12 mouse cellular contexts compared by ENCODE assay signal in genomic region chr1:193082311-193082921, GRCm38 (mm10). TPM values are rescaled to one million over a fixed set of nuclear protein-coding genes. Genes with fewer than 3 reads are reported as not detected.
DNase-seq lines count a peak whose midpoint lies in the region; ATAC-seq and TF ChIP-seq lines count a peak whose summit lies in the region.
"Had no signal": no experiment of that assay in that cellular context is flagged by ENCODE, and none has a peak within 500 bp of the region (broad histone marks: within the 10 kb centered on the region; RNA-seq: fewer than 3 reads in every experiment).

No protein-coding gene starts in this region.

- H3K9me3 ChIP-seq in neural tube, embryonic 12.5 days, result no peaks in the 10 kb centered on the region
- no peaks in the 10 kb centered on the region for H3K9me3 ChIP-seq in hindbrain, embryonic 14.5 days (ENCODE audit: control insufficient read depth, low read length)
- H3K9me3 ChIP-seq in midbrain, postnatal 0 days (ENCODE audit: low read length), result no peaks in the 10 kb centered on the region
- H3K9me3 ChIP-seq: limb, embryonic 12.5 days had no signal

- DNase-seq in adrenal gland, postnatal 14 days, result peak; percentile 62
- no peak for DNase-seq in adrenal gland, adult 8-10 months
- DNase-seq in neural tube, embryonic 10.5 days (ENCODE audit: extremely low spot score, low spot score), result no peak
- peak; percentile 50 for DNase-seq in hindbrain, embryonic 14.5 days (ENCODE audit: low spot score)
- peak; percentile 58 for DNase-seq in midbrain, postnatal 0 days (ENCODE audit: low spot score)
- DNase-seq in cerebellum, adult 9-11 months, result no peak
- no peak for DNase-seq in spleen, adult 18-20 months
- DNase-seq: heart, postnatal 10 days had no signal

- no peaks in the 10 kb centered on the region for H3K36me3 ChIP-seq in neural tube, embryonic 12.5 days
- no peaks in the 10 kb centered on the region for H3K36me3 ChIP-seq in hindbrain, embryonic 14.5 days (replicated peaks; ENCODE audit: control insufficient read depth, insufficient read depth)
- H3K36me3 ChIP-seq in midbrain, postnatal 0 days (ENCODE audit: insufficient read depth, low read length), result no peaks in the 10 kb centered on the region
- H3K36me3 ChIP-seq: limb, embryonic 12.5 days had no signal

- no peak overlapping the region for H3K4me2 ChIP-seq in neural tube, embryonic 12.5 days (replicated peaks)
- 0 out of 2 replicates have a peak overlapping the region, but pooled peaks have one; percentile 9 for H3K4me2 ChIP-seq in hindbrain, embryonic 14.5 days (replicated peaks)
- H3K4me2 ChIP-seq in midbrain, postnatal 0 days (ENCODE audit: low read depth, low read length, poor library complexity, severe bottlenecking), result no peak overlapping the region
- H3K4me2 ChIP-seq: limb, embryonic 12.5 days had no signal

- peak overlapping the region; percentile 29; the same call in 1 of the 2 replicates for H3K27ac ChIP-seq in neural tube, embryonic 12.5 days
- peak overlapping the region; percentile 80 for H3K27ac ChIP-seq in hindbrain, embryonic 14.5 days
- 0 out of 2 replicates have a peak overlapping the region, but pooled peaks have one; percentile 32 for H3K27ac ChIP-seq in midbrain, postnatal 0 days (ENCODE audit: low read depth, low read length)
- H3K27ac ChIP-seq: layer of hippocampus, adult 2 months had no signal

- no peaks in the 10 kb centered on the region for H3K27me3 ChIP-seq in neural tube, embryonic 12.5 days (replicated peaks)
- H3K27me3 ChIP-seq in hindbrain, embryonic 14.5 days (ENCODE audit: control insufficient read depth, insufficient read depth, low read length), result no peaks in the 10 kb centered on the region
- H3K27me3 ChIP-seq in midbrain, postnatal 0 days (ENCODE audit: insufficient read depth, low read length), result no peaks in the 10 kb centered on the region
- H3K27me3 ChIP-seq: limb, embryonic 12.5 days had no signal

- peak; percentile 63; the same call in 1 of the 2 replicates for ATAC-seq in neural tube, embryonic 12.5 days (ENCODE audit: low FRiP score, low read depth)
- ATAC-seq in hindbrain, embryonic 14.5 days (ENCODE audit: low FRiP score), result peak; percentile 58; the same call in 1 of the 2 replicates
- ATAC-seq in midbrain, postnatal 0 days (ENCODE audit: low FRiP score), result no peak

- no peak overlapping the region for H3K4me3 ChIP-seq in neural tube, embryonic 12.5 days
- no peak overlapping the region for H3K4me3 ChIP-seq in hindbrain, embryonic 14.5 days (replicated peaks; ENCODE audit: low read length)
- H3K4me3 ChIP-seq in midbrain, postnatal 0 days (ENCODE audit: low read depth, low read length), result no peak overlapping the region
- H3K4me3 ChIP-seq: layer of hippocampus, adult 2 months; limb, embryonic 12.5 days; megakaryocyte, embryonic 14.5 days had no signal

- WGBS in neural tube, embryonic 12.5 days, result 55% methylated on average over 10 of the region's 10 CpGs
- 33% methylated on average over 10 of the region's 10 CpGs for WGBS in hindbrain, embryonic 14.5 days
- WGBS in midbrain, postnatal 0 days, result 35% methylated on average over 10 of the region's 10 CpGs

- H3K4me1 ChIP-seq in neural tube, embryonic 12.5 days, result peaks cover 5% of the 10 kb centered on the region; the same call in 1 of the 2 replicates
- H3K4me1 ChIP-seq in hindbrain, embryonic 14.5 days (replicated peaks; ENCODE audit: control insufficient read depth, insufficient read depth, low read length), result peaks cover 21% of the 10 kb centered on the region
- H3K4me1 ChIP-seq in midbrain, postnatal 0 days (ENCODE audit: insufficient read depth, low read length), result peaks cover 12% of the 10 kb centered on the region; the same call in 1 of the 2 replicates
- H3K4me1 ChIP-seq: megakaryocyte, embryonic 14.5 days had no signal

- TF ChIP-seq CTCF in midbrain, postnatal 0 days (IDR thresholded peaks at IDR 0.05), result no peak

- H3K9ac ChIP-seq in neural tube, embryonic 12.5 days, result no peak overlapping the region
- H3K9ac ChIP-seq in hindbrain, embryonic 14.5 days, result no peak overlapping the region
- H3K9ac ChIP-seq in midbrain, postnatal 0 days (replicated peaks; ENCODE audit: low read length, poor library complexity, severe bottlenecking), result no peak overlapping the region
- H3K9ac ChIP-seq: limb, embryonic 12.5 days had no signal

RNA-seq across cellular contexts. Expression of gene Syt14, which starts 46.8 kb away (rescaled TPM):
- total RNA-seq in adrenal gland, postnatal 14 days (2021), result 6.6 and 6.8 TPM in 2 replicates
- total RNA-seq in adrenal gland, adult 8-10 months (2022), result 10 to 100 TPM; 12.0 to 15.9 (median 14.8) TPM
- 6.1 and 7.0 TPM in 2 replicates for polyA plus RNA-seq in neural tube, embryonic 12.5 days (2016; fragmentation: Nextera tagmentation; extraction: Ambion mirVana)
- polyA plus RNA-seq in hindbrain, embryonic 14.5 days (2014; fragmentation: Nextera tagmentation; extraction: Ambion mirVana), result 9.1 and 10.5 TPM in 2 replicates
- total RNA-seq in midbrain, postnatal 0 days (2014; rRNA removed), result 11.8 and 14.7 TPM in 2 replicates
- 3.7 and 5.6 TPM in 2 replicates for polyA plus RNA-seq in midbrain, postnatal 0 days (2015; fragmentation: Nextera tagmentation; extraction: Ambion mirVana)

RNA-seq across cellular contexts. Expression of gene Diexf, which starts 47.7 kb away (rescaled TPM):
- total RNA-seq in adrenal gland, postnatal 14 days (2021), result 18.9 and 19.5 TPM in 2 replicates
- total RNA-seq in adrenal gland, adult 8-10 months (2022), result 10 to 100 TPM; 16.7 to 24.1 (median 20.8) TPM
- polyA plus RNA-seq in neural tube, embryonic 12.5 days (2016; fragmentation: Nextera tagmentation; extraction: Ambion mirVana), result 6.9 and 9.6 TPM in 2 replicates
- polyA plus RNA-seq in hindbrain, embryonic 14.5 days (2014; fragmentation: Nextera tagmentation; extraction: Ambion mirVana), result 8.0 and 8.4 TPM in 2 replicates
- 14.4 and 15.5 TPM in 2 replicates for total RNA-seq in midbrain, postnatal 0 days (2014; rRNA removed)
- polyA plus RNA-seq in midbrain, postnatal 0 days (2015; fragmentation: Nextera tagmentation; extraction: Ambion mirVana), result 3.4 and 3.9 TPM in 2 replicates

Comparison
In these comparisons a context has a peak if more than half of its experiments do, and no peak if none do; other contexts are left out.
1. DNase-seq: peak in adrenal gland, postnatal 14 days (single experiment), hindbrain, embryonic 14.5 days (single experiment) and midbrain, postnatal 0 days (single experiment); none in adrenal gland, adult 8-10 months (single experiment), neural tube, embryonic 10.5 days (single experiment), cerebellum, adult 9-11 months (single experiment) and spleen, adult 18-20 months (0 of 2).
2. H3K27ac ChIP-seq: peak in every context shown above with its lines; median percentile 80 in hindbrain, embryonic 14.5 days; 32 in midbrain, postnatal 0 days; 29 in neural tube, embryonic 12.5 days.